Mouse (Mus musculus): Measurements from ENCODE around the gene Prkrip1. TPM values are rescaled to one million over a fixed set of nuclear protein-coding genes. Genes with fewer than 3 reads are reported as not detected.
A peak's percentile ranks its signal among the peaks of the same experiment; 100 is the strongest.

Prkrip1 gene
- polyA plus RNA-seq, 1 experiment from 2014 or later: 33.8 TPM

GRCm38 (mm10) chr5:136181197-136181596 lies 17.6 kb downstream of the Prkrip1 start:
- WGBS: 87% methylated on average over 6 of the region's 6 CpGs

DNA sequence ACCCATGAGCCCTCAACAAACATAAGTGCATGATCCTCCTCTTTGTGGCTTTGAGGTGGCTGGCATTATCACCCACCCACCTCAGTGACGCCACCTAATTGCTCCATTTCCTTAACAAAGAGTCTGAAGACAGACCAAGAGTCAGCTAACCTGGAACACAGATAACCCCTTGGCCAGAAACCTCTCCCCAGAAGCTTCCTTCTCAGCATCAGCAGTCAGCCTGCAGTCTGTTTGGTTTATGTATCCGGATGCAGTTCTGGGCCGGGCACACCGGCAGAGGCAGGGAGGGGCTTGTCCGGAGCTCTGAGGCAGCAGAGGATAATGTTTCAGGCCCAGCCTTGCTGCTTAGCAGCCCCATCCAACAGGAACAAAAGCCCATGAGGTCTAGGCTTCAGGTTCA lies 19.2 kb downstream of the Prkrip1 start:
- peaks cover 0 to 4% of the 10 kb centered on the region in 2 experiments; a peak in 2 of 4 replicates for H3K4me1 ChIP-seq (ENCODE audit: control insufficient read depth in 2 of 2, insufficient read depth in 2 of 2, low read length in 2 of 2)
- H3K9me3 ChIP-seq (ENCODE audit: control insufficient read depth, low read length): no peaks in the 10 kb centered on the region
- 87% methylated on average over 5 of the region's 5 CpGs for WGBS
- no peak overlapping the region for H3K27ac ChIP-seq (replicated peaks in 1 of 2; ENCODE audit: control insufficient read depth in 1 of 2, insufficient read depth in 1 of 2, low read depth in 2 of 2, low read length in 2 of 2)
- H3K4me2 ChIP-seq (ENCODE audit: low read length): no peak overlapping the region
- no peak overlapping the region for H3K9ac ChIP-seq (ENCODE audit: low read length)
- ATAC-seq (ENCODE audit: insufficient number of reproducible peaks, insufficient read depth, low FRiP score, low read depth): no peak
- H3K4me3 ChIP-seq (ENCODE audit: control insufficient read depth in 1 of 2, insufficient read depth in 1 of 2, low read depth in 1 of 2, low read length in 2 of 2): no peak overlapping the region
- peaks cover 59% of the 10 kb centered on the region for H3K36me3 ChIP-seq (ENCODE audit: control insufficient read depth, insufficient read depth, low read length)
- no peaks in the 10 kb centered on the region for H3K27me3 ChIP-seq (ENCODE audit: control insufficient read depth, insufficient read depth, low read length)

More at GRCm38 (mm10) chr5:136181197-136181596, 17.6 kb downstream of the Prkrip1 start:
- no peak overlapping the region for H3K4me2 ChIP-seq (ENCODE audit: low read length)
- no peak overlapping the region for H3K9ac ChIP-seq (ENCODE audit: low read length)
- H3K4me3 ChIP-seq (ENCODE audit: control insufficient read depth in 1 of 2, insufficient read depth in 1 of 2, low read depth in 1 of 2, low read length in 2 of 2): no peak overlapping the region
- H3K36me3 ChIP-seq (ENCODE audit: control insufficient read depth, insufficient read depth, low read length): peaks cover 75% of the 10 kb centered on the region
- ATAC-seq (ENCODE audit: insufficient number of reproducible peaks, insufficient read depth, low FRiP score, low read depth): no peak
- H3K9me3 ChIP-seq (ENCODE audit: control insufficient read depth, low read length): no peaks in the 10 kb centered on the region
- no peaks in the 10 kb centered on the region for H3K27me3 ChIP-seq (ENCODE audit: control insufficient read depth, insufficient read depth, low read length)
- no peak overlapping the region for H3K27ac ChIP-seq (replicated peaks in 1 of 2; ENCODE audit: control insufficient read depth in 1 of 2, insufficient read depth in 1 of 2, low read depth in 2 of 2, low read length in 2 of 2)
- peaks cover 0 to 4% of the 10 kb centered on the region in 2 experiments; a peak in 2 of 4 replicates for H3K4me1 ChIP-seq (ENCODE audit: control insufficient read depth in 2 of 2, insufficient read depth in 2 of 2, low read length in 2 of 2)

DNA sequence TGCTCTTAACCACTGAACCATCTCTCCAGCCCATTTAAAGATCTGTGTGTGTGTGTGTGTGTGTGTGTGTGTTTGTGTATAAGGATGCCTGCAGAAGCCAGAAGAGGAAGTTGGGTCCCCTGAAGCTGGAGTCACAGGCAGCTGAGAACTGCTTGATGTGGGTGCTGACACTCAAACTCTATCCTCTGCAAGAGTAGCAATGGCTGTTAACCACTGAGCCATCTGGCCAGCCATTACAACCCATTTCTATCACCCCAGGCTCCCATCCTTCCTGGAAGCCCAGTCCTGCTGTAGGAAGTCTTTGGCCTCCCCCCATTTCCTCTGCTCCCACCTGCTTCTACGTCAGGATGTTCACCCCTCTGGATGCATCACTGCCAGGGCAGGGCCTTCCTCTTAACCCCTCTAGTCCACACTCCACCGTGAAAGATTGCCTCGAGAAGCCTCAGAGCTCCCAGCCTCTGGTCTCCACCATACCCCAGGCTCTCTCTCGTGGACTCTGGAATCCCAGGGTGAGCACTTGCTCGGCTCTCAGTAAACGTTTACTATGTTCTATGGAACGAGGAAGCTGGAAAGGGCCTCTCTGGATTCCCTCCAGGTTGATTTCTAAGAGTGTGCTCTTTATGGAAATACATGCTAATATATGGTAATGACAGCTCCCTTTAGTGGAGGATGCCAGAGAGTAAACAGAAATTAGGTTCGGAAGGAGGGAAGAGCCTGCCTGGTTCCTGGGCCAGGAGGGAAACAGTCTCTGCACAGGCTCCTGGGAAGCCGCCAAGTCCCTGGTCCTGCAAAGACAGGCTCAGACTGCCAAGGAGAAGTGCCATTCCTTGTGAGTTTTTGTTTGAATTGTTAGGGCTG lies 24.9 kb downstream of the Prkrip1 start:
- Histone ChIP-seq H3K4me1 (ENCODE audit: control insufficient read depth in 2 of 2, insufficient read depth in 2 of 2, low read length in 2 of 2) (peaks cover 6 to 9% of the 10 kb centered on the region in 2 experiments; a peak in 2 of 4 replicates), H3K9ac (ENCODE audit: low read length) (no peak overlapping the region), H3K27me3 (ENCODE audit: control insufficient read depth, insufficient read depth, low read length) (no peaks in the 10 kb centered on the region), H3K9me3 (ENCODE audit: control insufficient read depth, low read length) (no peaks in the 10 kb centered on the region), H3K4me3 (ENCODE audit: control insufficient read depth in 1 of 2, insufficient read depth in 1 of 2, low read depth in 1 of 2, low read length in 2 of 2) (no peak overlapping the region), H3K27ac (replicated peaks in 1 of 2; ENCODE audit: control insufficient read depth in 1 of 2, insufficient read depth in 1 of 2, low read depth in 2 of 2, low read length in 2 of 2) (peak overlapping the region in 1 of 2 experiments; percentile 21; a peak in 1 of 4 replicates), H3K36me3 (ENCODE audit: control insufficient read depth, insufficient read depth, low read length) (peaks cover 7% of the 10 kb centered on the region), H3K4me2 (ENCODE audit: low read length) (no peak overlapping the region)
- WGBS: 38% methylated on average over 9 of the region's 9 CpGs
- no peak for ATAC-seq (ENCODE audit: insufficient number of reproducible peaks, insufficient read depth, low FRiP score, low read depth)

GRCm38 (mm10) chr5:136172939-136173338 lies 25.8 kb downstream of the Prkrip1 start:
- Histone ChIP-seq H3K27ac (replicated peaks in 1 of 2; ENCODE audit: control insufficient read depth in 1 of 2, insufficient read depth in 1 of 2, low read depth in 2 of 2, low read length in 2 of 2) (no peak overlapping the region), H3K4me3 (ENCODE audit: control insufficient read depth in 1 of 2, insufficient read depth in 1 of 2, low read depth in 1 of 2, low read length in 2 of 2) (no peak overlapping the region), H3K9me3 (ENCODE audit: control insufficient read depth, low read length) (0 out of 2 replicates have a peak, but pooled peaks cover 2% of the 10 kb centered on the region), H3K4me2 (ENCODE audit: low read length) (no peak overlapping the region), H3K9ac (ENCODE audit: low read length) (no peak overlapping the region), H3K4me1 (ENCODE audit: control insufficient read depth in 2 of 2, insufficient read depth in 2 of 2, low read length in 2 of 2) (peaks cover 6 to 9% of the 10 kb centered on the region in 2 experiments; a peak in 2 of 4 replicates), H3K27me3 (ENCODE audit: control insufficient read depth, insufficient read depth, low read length) (no peaks in the 10 kb centered on the region), H3K36me3 (ENCODE audit: control insufficient read depth, insufficient read depth, low read length) (no peaks in the 10 kb centered on the region; the same call in 1 of the 2 replicates)
- 72% methylated on average over 9 of the region's 9 CpGs for WGBS
- no peak for ATAC-seq (ENCODE audit: insufficient number of reproducible peaks, insufficient read depth, low FRiP score, low read depth)

DNA sequence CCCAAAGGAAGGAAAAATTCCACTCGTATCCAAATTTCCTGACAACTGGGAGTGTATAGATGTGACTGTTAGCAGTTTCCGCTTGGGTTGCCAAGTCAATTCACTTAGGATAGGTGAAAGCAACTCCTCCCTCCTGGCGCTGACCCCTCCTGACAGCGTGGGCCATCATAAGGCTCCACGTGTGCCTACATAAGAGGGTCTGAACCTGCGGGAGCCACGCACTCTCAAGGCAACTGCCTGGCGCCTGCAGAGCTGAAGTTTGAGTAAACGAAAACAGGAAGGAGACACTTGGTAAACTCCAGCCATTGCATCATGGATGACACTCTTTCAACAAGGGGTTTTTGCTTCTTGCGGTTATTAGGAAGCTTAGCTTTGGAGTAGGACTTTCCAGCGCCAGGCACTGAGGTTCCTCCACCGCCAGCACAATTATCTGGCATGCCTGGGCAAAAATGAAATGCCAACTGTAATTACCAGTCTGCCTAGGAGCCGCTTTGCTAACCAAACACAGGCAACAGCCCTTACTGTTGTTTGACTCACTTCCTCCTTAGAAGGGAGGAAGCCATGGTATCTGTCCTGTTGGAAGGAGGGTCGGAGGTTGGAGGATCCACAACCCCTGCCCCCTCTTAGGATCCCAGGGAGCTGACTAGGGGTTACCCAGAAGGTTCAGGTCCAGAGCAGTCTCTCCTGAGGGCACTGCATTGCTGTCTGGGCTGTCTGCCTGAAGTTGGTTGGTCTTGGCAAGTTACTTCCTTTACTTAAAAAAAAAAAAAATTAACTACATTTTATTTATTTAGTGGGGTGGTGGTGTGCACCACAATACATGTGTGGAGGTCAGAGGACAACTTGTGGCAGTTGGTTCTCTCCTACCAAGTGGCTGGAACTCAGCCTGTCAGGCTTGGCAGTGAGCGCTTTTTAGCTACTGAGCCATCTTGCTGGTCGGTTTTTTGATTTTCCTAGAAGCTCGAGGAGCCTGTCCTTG lies 27.1 kb downstream of the Prkrip1 start:
- H3K27ac ChIP-seq (replicated peaks in 1 of 2; ENCODE audit: control insufficient read depth in 1 of 2, insufficient read depth in 1 of 2, low read depth in 2 of 2, low read length in 2 of 2): peak overlapping the region; percentile 10 to 37; a peak in 2 of 4 replicates
- no peak overlapping the region for H3K9ac ChIP-seq (ENCODE audit: low read length)
- WGBS: 31% methylated on average over 17 of the region's 17 CpGs

DNA sequence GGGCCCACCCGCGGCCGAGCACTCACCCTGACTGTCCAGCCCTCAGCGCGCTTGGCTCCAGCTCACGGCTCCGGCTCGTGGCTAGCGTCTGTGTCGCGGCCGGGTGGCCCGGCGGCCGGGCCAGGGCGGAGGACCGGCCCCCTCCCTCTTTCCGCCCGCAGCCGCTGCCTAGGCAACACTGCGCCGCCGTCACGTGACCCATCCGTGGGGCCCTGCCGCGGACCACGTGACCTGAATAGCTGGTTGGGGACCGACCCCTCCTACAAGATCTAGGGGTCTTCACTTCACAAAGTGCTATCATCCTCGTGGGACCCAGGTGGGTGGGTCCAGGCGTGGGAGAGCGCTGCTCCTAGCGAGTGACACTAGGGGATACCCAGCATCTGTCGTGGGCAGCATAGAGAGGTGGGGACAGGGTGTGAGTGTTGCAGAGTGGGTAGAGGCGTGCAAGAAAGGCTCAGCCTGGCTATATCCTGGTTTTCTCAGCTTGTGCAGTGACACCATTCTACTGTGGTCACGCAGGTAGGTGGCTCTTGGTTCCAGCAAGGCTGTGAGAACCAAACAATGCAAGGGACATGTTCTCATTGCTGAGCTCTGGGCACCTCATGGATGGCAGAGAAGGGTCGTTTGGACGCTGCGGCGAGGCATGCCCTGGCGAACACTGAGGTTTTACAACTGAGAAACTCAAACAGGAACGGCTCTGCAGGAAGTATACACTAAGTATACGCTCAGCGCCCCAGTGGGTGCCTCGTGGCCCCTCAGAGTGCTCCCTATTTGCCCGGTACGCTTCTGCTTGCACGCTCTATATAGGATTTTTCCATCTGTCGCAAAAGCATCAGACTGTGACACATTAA lies 28.0 kb downstream of the Prkrip1 start, which contains the start of gene Orai2:
Gene Orai2 (minus strand): TSS at position 202 of the 851 bp plus-strand sequence.
- Histone ChIP-seq H3K4me1 (ENCODE audit: control insufficient read depth in 2 of 2, insufficient read depth in 2 of 2, low read length in 2 of 2) (peaks cover 5 to 6% of the 10 kb centered on the region in 2 experiments; a peak in 2 of 4 replicates), H3K27me3 (ENCODE audit: control insufficient read depth, insufficient read depth, low read length) (no peaks in the 10 kb centered on the region), H3K4me3 (ENCODE audit: control insufficient read depth in 1 of 2, insufficient read depth in 1 of 2, low read depth in 1 of 2, low read length in 2 of 2) (peak within 1 kb of the TSS; percentile 46), H3K9ac (ENCODE audit: low read length) (peak within 1 kb of the TSS; percentile 70), H3K9me3 (ENCODE audit: control insufficient read depth, low read length) (0 out of 2 replicates have a peak, but pooled peaks cover 3% of the 10 kb centered on the region), H3K27ac (replicated peaks in 1 of 2; ENCODE audit: control insufficient read depth in 1 of 2, insufficient read depth in 1 of 2, low read depth in 2 of 2, low read length in 2 of 2) (peak within 1 kb of the TSS; percentile 10 to 37; a peak in 2 of 4 replicates), H3K4me2 (ENCODE audit: low read length) (peak within 1 kb of the TSS; percentile 87), H3K36me3 (ENCODE audit: control insufficient read depth, insufficient read depth, low read length) (no peaks in the 10 kb centered on the region)
- 5% methylated on average over 49 of the region's 49 CpGs for WGBS
- peak; percentile 72 for ATAC-seq (ENCODE audit: insufficient number of reproducible peaks, insufficient read depth, low FRiP score, low read depth)

More for the DNA sequence above, 27.1 kb downstream of the Prkrip1 start:
- H3K4me2 ChIP-seq (ENCODE audit: low read length): peak overlapping the region; percentile 87
- no peaks in the 10 kb centered on the region for H3K27me3 ChIP-seq (ENCODE audit: control insufficient read depth, insufficient read depth, low read length)
- H3K4me1 ChIP-seq (ENCODE audit: control insufficient read depth in 2 of 2, insufficient read depth in 2 of 2, low read length in 2 of 2): peaks cover 5 to 6% of the 10 kb centered on the region in 2 experiments; a peak in 2 of 4 replicates
- H3K9me3 ChIP-seq (ENCODE audit: control insufficient read depth, low read length): 0 out of 2 replicates have a peak, but pooled peaks cover 3% of the 10 kb centered on the region
- H3K36me3 ChIP-seq (ENCODE audit: control insufficient read depth, insufficient read depth, low read length): no peaks in the 10 kb centered on the region
- H3K4me3 ChIP-seq (ENCODE audit: control insufficient read depth in 1 of 2, insufficient read depth in 1 of 2, low read depth in 1 of 2, low read length in 2 of 2): peak overlapping the region; percentile 46; a peak in 3 of 4 replicates
- no peak for ATAC-seq (ENCODE audit: insufficient number of reproducible peaks, insufficient read depth, low FRiP score, low read depth)

All from heart, embryonic 14.5 days (tissue).